9 mouse cellular contexts compared by ENCODE assay signal in the genomic region with DNA sequence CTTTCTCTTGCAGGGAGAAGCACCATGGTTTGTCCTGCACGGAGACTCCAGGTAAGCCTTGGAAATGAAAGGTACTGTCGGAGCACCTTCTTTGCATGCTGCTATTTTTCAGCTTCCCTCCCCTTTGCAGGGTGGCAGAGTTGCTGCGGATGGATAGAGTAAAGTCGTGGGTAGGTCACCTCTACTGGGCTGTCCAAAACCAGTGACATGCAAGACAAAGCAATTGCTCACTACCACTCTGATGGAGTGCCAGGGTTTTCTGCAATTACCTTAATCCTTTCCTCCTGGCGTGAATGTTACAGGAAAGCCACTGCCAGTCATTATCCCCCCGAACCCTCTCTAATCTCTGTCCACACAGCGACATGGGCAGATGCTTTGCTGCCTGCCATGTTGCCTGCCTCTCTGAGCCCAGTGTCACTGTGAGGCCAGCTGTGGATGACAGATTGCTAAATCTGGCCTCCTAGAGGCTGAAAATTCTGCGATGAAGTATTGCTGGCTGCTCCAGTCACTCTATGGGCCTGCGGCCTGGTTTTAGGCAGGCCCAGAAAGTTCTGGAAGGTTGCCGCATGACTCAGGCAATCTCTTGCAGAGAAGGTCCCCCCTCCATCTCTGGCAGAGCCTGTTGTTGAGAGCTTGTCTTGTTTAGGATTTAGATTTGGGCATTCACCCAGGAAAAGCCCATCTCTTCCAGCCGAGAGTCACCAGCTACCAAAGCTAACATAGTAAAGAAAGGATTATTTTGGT. TPM values are rescaled to one million over a fixed set of nuclear protein-coding genes. Genes with fewer than 3 reads are reported as not detected.
DNase-seq lines count a peak whose midpoint lies in the region; ATAC-seq lines count a peak whose summit lies in the region.
"Had no signal": no experiment of that assay in that cellular context is flagged by ENCODE, and none has a peak within 500 bp of the region (broad histone marks: within the 10 kb centered on the region; RNA-seq: fewer than 3 reads in every experiment).

No protein-coding gene starts in this region.

- H3K36me3 ChIP-seq in forebrain, embryonic 16.5 days (ENCODE audit: control insufficient read depth, insufficient read depth): no peaks in the 10 kb centered on the region
- H3K36me3 ChIP-seq in forebrain, embryonic 11.5 days (ENCODE audit: control insufficient read depth, insufficient read depth, low read length): no peaks in the 10 kb centered on the region
- H3K36me3 ChIP-seq in hindbrain, embryonic 12.5 days: no peaks in the 10 kb centered on the region
- no peaks in the 10 kb centered on the region for H3K36me3 ChIP-seq in liver, embryonic 12.5 days

- no peak overlapping the region for H3K9ac ChIP-seq in forebrain, embryonic 16.5 days (replicated peaks; ENCODE audit: low read depth, low read length)
- H3K9ac ChIP-seq in forebrain, embryonic 11.5 days (ENCODE audit: low read length): no peak overlapping the region
- H3K9ac ChIP-seq in hindbrain, embryonic 12.5 days: no peak overlapping the region
- H3K9ac ChIP-seq in liver, embryonic 12.5 days: no peak overlapping the region
- H3K9ac ChIP-seq: liver, embryonic 14.5 days had no signal

- no peaks in the 10 kb centered on the region for H3K27me3 ChIP-seq in forebrain, embryonic 16.5 days (replicated peaks; ENCODE audit: control insufficient read depth, insufficient read depth, low read length)
- no peaks in the 10 kb centered on the region for H3K27me3 ChIP-seq in forebrain, embryonic 11.5 days (ENCODE audit: control insufficient read depth, insufficient read depth, low read length)
- no peaks in the 10 kb centered on the region for H3K27me3 ChIP-seq in hindbrain, embryonic 12.5 days
- H3K27me3 ChIP-seq in liver, embryonic 12.5 days (replicated peaks): no peaks in the 10 kb centered on the region

- H3K4me2 ChIP-seq in forebrain, embryonic 16.5 days (ENCODE audit: low read length): no peak overlapping the region
- H3K4me2 ChIP-seq in forebrain, embryonic 11.5 days (ENCODE audit: low read depth, low read length, severe bottlenecking): no peak overlapping the region
- H3K4me2 ChIP-seq in hindbrain, embryonic 12.5 days (replicated peaks): no peak overlapping the region
- H3K4me2 ChIP-seq in liver, embryonic 12.5 days: no peak overlapping the region

- peak; percentile 40; the same call in 1 of the 2 replicates for ATAC-seq in forebrain, embryonic 16.5 days
- ATAC-seq in forebrain, embryonic 11.5 days (replicated peaks; ENCODE audit: low FRiP score): no peak
- ATAC-seq in hindbrain, embryonic 12.5 days (ENCODE audit: low FRiP score): no peak
- no peak for ATAC-seq in liver, embryonic 12.5 days

- no peak overlapping the region for H3K27ac ChIP-seq in forebrain, embryonic 16.5 days (ENCODE audit: low read length)
- H3K27ac ChIP-seq in forebrain, embryonic 11.5 days (ENCODE audit: low read depth, low read length): no peak overlapping the region
- no peak overlapping the region for H3K27ac ChIP-seq in hindbrain, embryonic 12.5 days
- H3K27ac ChIP-seq in liver, embryonic 12.5 days: no peak overlapping the region
- H3K27ac ChIP-seq: liver, embryonic 14.5 days had no signal

- no peaks in the 10 kb centered on the region for H3K9me3 ChIP-seq in forebrain, embryonic 16.5 days (ENCODE audit: control insufficient read depth, low read length)
- no peaks in the 10 kb centered on the region for H3K9me3 ChIP-seq in forebrain, embryonic 11.5 days (ENCODE audit: control insufficient read depth, low read length)
- no peaks in the 10 kb centered on the region for H3K9me3 ChIP-seq in hindbrain, embryonic 12.5 days (replicated peaks)
- H3K9me3 ChIP-seq in liver, embryonic 12.5 days (replicated peaks): no peaks in the 10 kb centered on the region

- intact Hi-C loops in left cerebral cortex, postnatal 14 days (cut with DNase I): no loop called here

- no peak for DNase-seq in forebrain, embryonic 11.5 days (ENCODE audit: low spot score)
- DNase-seq in adrenal gland, adult 2 months: peak; percentile 65
- peak; percentile 60 to 73 for DNase-seq in gastrocnemius, adult 8-10 months (ENCODE audit: low spot score in 2 of 2)
- peak; percentile 29 to 35 for DNase-seq in left cerebral cortex, postnatal 14 days (ENCODE audit: low spot score in 2 of 2)
- peak; percentile 16 for DNase-seq in right cerebral cortex, postnatal 4 days

- H3K4me3 ChIP-seq in forebrain, embryonic 16.5 days (replicated peaks; ENCODE audit: low read length): no peak overlapping the region
- H3K4me3 ChIP-seq in forebrain, embryonic 11.5 days (ENCODE audit: low read depth, low read length): no peak overlapping the region
- H3K4me3 ChIP-seq in hindbrain, embryonic 12.5 days: no peak overlapping the region
- no peak overlapping the region for H3K4me3 ChIP-seq in liver, embryonic 12.5 days

- WGBS in forebrain, embryonic 16.5 days: 72% methylated on average over 11 of the region's 11 CpGs
- 84% methylated on average over 11 of the region's 11 CpGs for WGBS in forebrain, embryonic 11.5 days
- WGBS in hindbrain, embryonic 12.5 days: 88% methylated on average over 11 of the region's 11 CpGs
- 69% methylated on average over 11 of the region's 11 CpGs for WGBS in liver, embryonic 12.5 days (ENCODE audit: insufficient replicate concordance)

- no peaks in the 10 kb centered on the region for H3K4me1 ChIP-seq in forebrain, embryonic 16.5 days (replicated peaks; ENCODE audit: control insufficient read depth, insufficient read depth, low read length)
- H3K4me1 ChIP-seq in forebrain, embryonic 11.5 days (replicated peaks; ENCODE audit: control insufficient read depth, insufficient read depth, low read length): no peaks in the 10 kb centered on the region
- no peaks in the 10 kb centered on the region for H3K4me1 ChIP-seq in hindbrain, embryonic 12.5 days
- no peaks in the 10 kb centered on the region for H3K4me1 ChIP-seq in liver, embryonic 12.5 days

RNA-seq across cellular contexts. Expression of a gene that starts 54.1 kb away (rescaled TPM):
- 1.4 and 1.8 TPM in 2 replicates for polyA plus RNA-seq in forebrain, embryonic 16.5 days (2015; fragmentation: Nextera tagmentation; extraction: Ambion mirVana)
- polyA plus RNA-seq in forebrain, embryonic 11.5 days (2014; fragmentation: Nextera tagmentation; extraction: Ambion mirVana): 0.20 and 0.39 TPM in 2 replicates
- total RNA-seq in adrenal gland, adult 2 months (2021): 100 to 1,000 TPM; 202 to 244 TPM
- polyA plus RNA-seq in adrenal gland, adult 2 months (2012; rRNA removed): 519 and 587 TPM in 2 replicates
- total RNA-seq in gastrocnemius, adult 8-10 months (2022): 1 to 10 TPM; 2.4 to 7.7 (median 4.5) TPM
- 1 to 10 TPM; 6.6 to 7.5 TPM for total RNA-seq in left cerebral cortex, postnatal 14 days (2021)
- polyA plus RNA-seq in hindbrain, embryonic 12.5 days (2016; fragmentation: Nextera tagmentation; extraction: Ambion mirVana): 0.46 and 0.70 TPM in 2 replicates
- 1.9 and 2.0 TPM in 2 replicates for polyA plus RNA-seq in liver, embryonic 12.5 days (2016; fragmentation: Nextera tagmentation; extraction: Ambion mirVana)

Comparison
In these comparisons a context has a peak if more than half of its experiments do, and no peak if none do; other contexts are left out.
1. RNA of a gene that starts 54.1 kb away (polyA plus RNA-seq): 519 to 587 TPM in adrenal gland, adult 2 months; 1.9 to 2.0 TPM in liver, embryonic 12.5 days, 1.4 to 1.8 TPM in forebrain, embryonic 16.5 days, 0.46 to 0.70 TPM in hindbrain, embryonic 12.5 days and 0.20 to 0.39 TPM in forebrain, embryonic 11.5 days; every median in the first group is over 100 times any median in the second.